Mouse (Mus musculus): ENCODE data around the gene Tbc1d2. TPM values are rescaled to one million over a fixed set of nuclear protein-coding genes. Genes with fewer than 3 reads are reported as not detected.

Tbc1d2 gene
- polyA plus RNA-seq, 2 experiments, result 0.39 to 0.44 TPM

GRCm38 (mm10) chr4:46688213-46688832 is 38.3 kb upstream of the Tbc1d2 start:
- Histone ChIP-seq H3K36me3 (replicated peaks; ENCODE audit: control insufficient read depth, insufficient read depth, low read depth) (no peaks in the 10 kb centered on the region), H3K9ac (replicated peaks) (no peak overlapping the region), H3K4me3 (ENCODE audit: insufficient read depth in 1 of 2, low read depth in 2 of 2, low read length in 2 of 2) (no peak overlapping the region), H3K9me3 (ENCODE audit: control insufficient read depth, low read length) (no peaks in the 10 kb centered on the region), H3K4me1 (replicated peaks; ENCODE audit: control insufficient read depth in 2 of 2, insufficient read depth in 2 of 2, low read length in 1 of 2) (no peaks in the 10 kb centered on the region), H3K27ac (no peak overlapping the region), H3K4me2 (ENCODE audit: low read depth) (no peak overlapping the region), H3K27me3 (ENCODE audit: control insufficient read depth, insufficient read depth, low read length) (no peaks in the 10 kb centered on the region)
- DNase-seq (ENCODE audit: low read depth in 3 of 3, low spot score in 3 of 3) (no peak), ATAC-seq (ENCODE audit: insufficient read depth) (no peak)
- TF ChIP-seq CTCF (IDR thresholded peaks at IDR 0.05; ENCODE audit: low read depth), result no peak
- no peak for TF ChIP-seq EP300 (IDR thresholded peaks at IDR 0.05; ENCODE audit: low read depth)
- 60% methylated on average over 14 of the region's 14 CpGs for WGBS (ENCODE audit: insufficient replicate concordance)

GRCm38 (mm10) chr4:46684160-46684559 is 34.2 kb upstream of the Tbc1d2 start:
- Histone ChIP-seq H3K9ac (replicated peaks) (no peak overlapping the region), H3K4me3 (ENCODE audit: insufficient read depth in 1 of 2, low read depth in 2 of 2, low read length in 2 of 2) (no peak overlapping the region), H3K36me3 (replicated peaks; ENCODE audit: control insufficient read depth, insufficient read depth, low read depth) (no peaks in the 10 kb centered on the region), H3K4me1 (replicated peaks; ENCODE audit: control insufficient read depth in 2 of 2, insufficient read depth in 2 of 2, low read length in 1 of 2) (no peaks in the 10 kb centered on the region), H3K27ac (no peak overlapping the region), H3K4me2 (ENCODE audit: low read depth) (no peak overlapping the region), H3K9me3 (ENCODE audit: control insufficient read depth, low read length) (no peaks in the 10 kb centered on the region), H3K27me3 (ENCODE audit: control insufficient read depth, insufficient read depth, low read length) (no peaks in the 10 kb centered on the region)
- no peak for ATAC-seq (ENCODE audit: insufficient read depth)
- DNase-seq (ENCODE audit: low read depth in 3 of 3, low spot score in 3 of 3), result no peak
- 67% methylated on average over 6 of the region's 6 CpGs for WGBS (ENCODE audit: insufficient replicate concordance)
- TF ChIP-seq CTCF (IDR thresholded peaks at IDR 0.05; ENCODE audit: low read depth) (no peak), EP300 (IDR thresholded peaks at IDR 0.05; ENCODE audit: low read depth) (no peak)

- Histone ChIP-seq H3K9ac (replicated peaks) (no peak overlapping the region), H3K4me2 (ENCODE audit: low read depth) (no peak overlapping the region), H3K4me3 (ENCODE audit: insufficient read depth in 1 of 2, low read depth in 2 of 2, low read length in 2 of 2) (no peak overlapping the region), H3K4me1 (replicated peaks; ENCODE audit: control insufficient read depth in 2 of 2, insufficient read depth in 2 of 2, low read length in 1 of 2) (peaks cover 5 to 12% of the 10 kb centered on the region in 2 experiments; a peak in 3 of 4 replicates), H3K36me3 (replicated peaks; ENCODE audit: control insufficient read depth, insufficient read depth, low read depth) (no peaks in the 10 kb centered on the region), H3K27ac (no peak overlapping the region), H3K27me3 (ENCODE audit: control insufficient read depth, insufficient read depth, low read length) (no peaks in the 10 kb centered on the region), H3K9me3 (ENCODE audit: control insufficient read depth, low read length) (no peaks in the 10 kb centered on the region)
- ATAC-seq (ENCODE audit: insufficient read depth) (no peak), DNase-seq (ENCODE audit: low read depth in 3 of 3, low spot score in 3 of 3) (no peak)
- 15% methylated on average over 3 of the region's 3 CpGs for WGBS (ENCODE audit: insufficient replicate concordance)
- TF ChIP-seq CTCF (IDR thresholded peaks at IDR 0.05; ENCODE audit: low read depth) (no peak), EP300 (IDR thresholded peaks at IDR 0.05; ENCODE audit: low read depth) (no peak)
These were observed 26.6 kb upstream of the Tbc1d2 start for GRCm38 (mm10) chr4:46676646-46677045.

GRCm38 (mm10) chr4:46675992-46676391 is 26.0 kb upstream of the Tbc1d2 start:
- Histone ChIP-seq H3K27ac (no peak overlapping the region), H3K4me3 (ENCODE audit: insufficient read depth in 1 of 2, low read depth in 2 of 2, low read length in 2 of 2) (no peak overlapping the region), H3K27me3 (ENCODE audit: control insufficient read depth, insufficient read depth, low read length) (no peaks in the 10 kb centered on the region), H3K9me3 (ENCODE audit: control insufficient read depth, low read length) (no peaks in the 10 kb centered on the region), H3K4me1 (replicated peaks; ENCODE audit: control insufficient read depth in 2 of 2, insufficient read depth in 2 of 2, low read length in 1 of 2) (peaks cover 5 to 12% of the 10 kb centered on the region in 2 experiments; a peak in 3 of 4 replicates), H3K36me3 (replicated peaks; ENCODE audit: control insufficient read depth, insufficient read depth, low read depth) (no peaks in the 10 kb centered on the region), H3K4me2 (ENCODE audit: low read depth) (no peak overlapping the region), H3K9ac (replicated peaks) (no peak overlapping the region)
- TF ChIP-seq CTCF (IDR thresholded peaks at IDR 0.05; ENCODE audit: low read depth), result no peak
- TF ChIP-seq EP300 (IDR thresholded peaks at IDR 0.05; ENCODE audit: low read depth), result no peak
- peak; percentile 43; the same call in 1 of the 2 replicates for ATAC-seq (ENCODE audit: insufficient read depth)
- DNase-seq (ENCODE audit: low read depth in 3 of 3, low spot score in 3 of 3), result no peak
- WGBS (ENCODE audit: insufficient replicate concordance), result 17% methylated on average over 4 of the region's 4 CpGs

GRCm38 (mm10) chr4:46675272-46675785 is 25.3 kb upstream of the Tbc1d2 start:
- Histone ChIP-seq H3K4me2 (ENCODE audit: low read depth) (no peak overlapping the region), H3K36me3 (replicated peaks; ENCODE audit: control insufficient read depth, insufficient read depth, low read depth) (no peaks in the 10 kb centered on the region), H3K27me3 (ENCODE audit: control insufficient read depth, insufficient read depth, low read length) (no peaks in the 10 kb centered on the region), H3K4me3 (ENCODE audit: insufficient read depth in 1 of 2, low read depth in 2 of 2, low read length in 2 of 2) (no peak overlapping the region), H3K9ac (replicated peaks) (no peak overlapping the region), H3K9me3 (ENCODE audit: control insufficient read depth, low read length) (no peaks in the 10 kb centered on the region), H3K27ac (no peak overlapping the region), H3K4me1 (replicated peaks; ENCODE audit: control insufficient read depth in 2 of 2, insufficient read depth in 2 of 2, low read length in 1 of 2) (peaks cover 5 to 12% of the 10 kb centered on the region in 2 experiments; a peak in 3 of 4 replicates)
- 24% methylated on average over 11 of the region's 11 CpGs for WGBS (ENCODE audit: insufficient replicate concordance)
- ATAC-seq (ENCODE audit: insufficient read depth) (no peak), DNase-seq (ENCODE audit: low read depth in 3 of 3, low spot score in 3 of 3) (no peak)
- no peak for TF ChIP-seq CTCF (IDR thresholded peaks at IDR 0.05; ENCODE audit: low read depth)
